Mouse (Mus musculus): ENCODE measurements around the gene Ess2. TPM values are rescaled to one million over a fixed set of nuclear protein-coding genes. Genes with fewer than 3 reads are reported as not detected.

Ess2 gene
- polyA plus RNA-seq, 1 experiment from 2014 or later = 39.9 TPM

- Histone ChIP-seq H3K27ac (no peak within 1 kb of the TSS), H3K27me3 (ENCODE audit: insufficient read depth, poor library complexity, severe bottlenecking) (peaks cover 3% of the 10 kb centered on the region; the same call in 1 of the 2 replicates), H3K36me3 (peaks cover 54% of the 10 kb centered on the region), H3K4me3 (no peak within 1 kb of the TSS), H3K9me3 (no peaks in the 10 kb centered on the region), H3K4me1 (no peaks in the 10 kb centered on the region)
- WGBS = 88% methylated on average over 14 of the region's 14 CpGs
- DNase-seq (ENCODE audit: low spot score) = no peak
Observed at GRCm38 (mm10) chr16:17898462-17898861, 12.7 kb downstream of the Ess2 start, which contains the start of the genes Dgcr2 and Tssk2. TSS of gene Dgcr2 (minus strand) at chr16:17898562. TSS of gene Tssk2 (plus strand) at chr16:17898637.

- Histone ChIP-seq H3K4me3 (no peak overlapping the region), H3K9me3 (no peaks in the 10 kb centered on the region), H3K36me3 (peaks cover 30% of the 10 kb centered on the region), H3K27me3 (ENCODE audit: insufficient read depth, poor library complexity, severe bottlenecking) (peaks cover 3% of the 10 kb centered on the region; the same call in 1 of the 2 replicates), H3K4me1 (peaks cover 9% of the 10 kb centered on the region), H3K27ac (no peak overlapping the region)
- DNase-seq (ENCODE audit: low spot score) = no peak
Observed at GRCm38 (mm10) chr16:17896091-17896490, 15.1 kb downstream of the Ess2 start.

GRCm38 (mm10) chr16:17893923-17894322 is 17.2 kb downstream of the Ess2 start, which contains the start of gene Tssk1:
TSS of gene Tssk1 (plus strand) at chr16:17894223.
- no peak for DNase-seq (ENCODE audit: low spot score)
- 76% methylated on average over 2 of the region's 2 CpGs for WGBS
- H3K9me3 ChIP-seq = no peaks in the 10 kb centered on the region
- peaks cover 11% of the 10 kb centered on the region for H3K36me3 ChIP-seq
- peaks cover 25% of the 10 kb centered on the region for H3K4me1 ChIP-seq
- H3K27me3 ChIP-seq (ENCODE audit: insufficient read depth, poor library complexity, severe bottlenecking) = peaks cover 3% of the 10 kb centered on the region; the same call in 1 of the 2 replicates
- no peak within 1 kb of the TSS for H3K27ac ChIP-seq
- H3K4me3 ChIP-seq = no peak within 1 kb of the TSS

GRCm38 (mm10) chr16:17892606-17893005 is 18.5 kb downstream of the Ess2 start:
- H3K36me3 ChIP-seq = peaks cover 2% of the 10 kb centered on the region; the same call in 1 of the 2 replicates
- no peak overlapping the region for H3K27ac ChIP-seq
- no peaks in the 10 kb centered on the region for H3K9me3 ChIP-seq
- DNase-seq (ENCODE audit: low spot score) = no peak
- WGBS = 62% methylated on average over 3 of the region's 3 CpGs
- no peak overlapping the region for H3K4me3 ChIP-seq
- H3K27me3 ChIP-seq (ENCODE audit: insufficient read depth, poor library complexity, severe bottlenecking) = peaks cover 3% of the 10 kb centered on the region; the same call in 1 of the 2 replicates
- H3K4me1 ChIP-seq = peaks cover 25% of the 10 kb centered on the region

GRCm38 (mm10) chr16:17891567-17891959 is 19.6 kb downstream of the Ess2 start, which contains the start of gene Gm20518:
TSS of gene Gm20518 (minus strand) at chr16:17891671.
- peaks cover 2% of the 10 kb centered on the region; the same call in 1 of the 2 replicates for H3K36me3 ChIP-seq
- peak within 1 kb of the TSS; percentile 98 for H3K4me3 ChIP-seq
- H3K27ac ChIP-seq = peak within 1 kb of the TSS; percentile 99
- no peaks in the 10 kb centered on the region for H3K9me3 ChIP-seq
- H3K4me1 ChIP-seq = peaks cover 25% of the 10 kb centered on the region
- under 1% methylated on average over 38 of the region's 38 CpGs for WGBS
- peak; percentile 100 for DNase-seq (ENCODE audit: low spot score)
- peaks cover 3% of the 10 kb centered on the region; the same call in 1 of the 2 replicates for H3K27me3 ChIP-seq (ENCODE audit: insufficient read depth, poor library complexity, severe bottlenecking)

- Histone ChIP-seq H3K27ac (peak overlapping the region; percentile 99), H3K4me3 (peak overlapping the region; percentile 98), H3K36me3 (peaks cover 3% of the 10 kb centered on the region; the same call in 1 of the 2 replicates), H3K9me3 (no peaks in the 10 kb centered on the region), H3K4me1 (peaks cover 25% of the 10 kb centered on the region), H3K27me3 (ENCODE audit: insufficient read depth, poor library complexity, severe bottlenecking) (peaks cover 3% of the 10 kb centered on the region; the same call in 1 of the 2 replicates)
- under 1% methylated on average over 44 of the region's 44 CpGs for WGBS
- peak; percentile 84 for DNase-seq (ENCODE audit: low spot score)
Observed at GRCm38 (mm10) chr16:17890917-17891566, 20.1 kb downstream of the Ess2 start.

GRCm38 (mm10) chr16:17890342-17890727 is 20.8 kb downstream of the Ess2 start:
- Histone ChIP-seq H3K4me1 (peaks cover 25% of the 10 kb centered on the region), H3K36me3 (peaks cover 5% of the 10 kb centered on the region; the same call in 1 of the 2 replicates), H3K9me3 (no peaks in the 10 kb centered on the region), H3K4me3 (peak overlapping the region; percentile 98), H3K27me3 (ENCODE audit: insufficient read depth, poor library complexity, severe bottlenecking) (peaks cover 3% of the 10 kb centered on the region; the same call in 1 of the 2 replicates), H3K27ac (peak overlapping the region; percentile 99)
- no peak for DNase-seq (ENCODE audit: low spot score)
- WGBS = 60% methylated on average over 2 of the region's 2 CpGs

- Histone ChIP-seq H3K4me3 (peak overlapping the region; percentile 98), H3K27ac (no peak overlapping the region), H3K36me3 (peaks cover 9% of the 10 kb centered on the region; the same call in 1 of the 2 replicates), H3K4me1 (peaks cover 25% of the 10 kb centered on the region), H3K27me3 (ENCODE audit: insufficient read depth, poor library complexity, severe bottlenecking) (peaks cover 3% of the 10 kb centered on the region; the same call in 1 of the 2 replicates), H3K9me3 (no peaks in the 10 kb centered on the region)
- no peak for DNase-seq (ENCODE audit: low spot score)
- 86% methylated on average over 6 of the region's 6 CpGs for WGBS
Observed at GRCm38 (mm10) chr16:17889689-17890341, 21.3 kb downstream of the Ess2 start.

GRCm38 (mm10) chr16:17884116-17884515 is 27.0 kb downstream of the Ess2 start:
- no peak overlapping the region for H3K27ac ChIP-seq
- no peaks in the 10 kb centered on the region for H3K27me3 ChIP-seq (ENCODE audit: insufficient read depth, poor library complexity, severe bottlenecking)
- WGBS = 55% methylated on average over 6 of the region's 6 CpGs
- H3K4me3 ChIP-seq = no peak overlapping the region
- H3K9me3 ChIP-seq = no peaks in the 10 kb centered on the region
- DNase-seq (ENCODE audit: low spot score) = no peak
- H3K4me1 ChIP-seq = peaks cover 22% of the 10 kb centered on the region
- peaks cover 24% of the 10 kb centered on the region; the same call in 1 of the 2 replicates for H3K36me3 ChIP-seq

DNA sequence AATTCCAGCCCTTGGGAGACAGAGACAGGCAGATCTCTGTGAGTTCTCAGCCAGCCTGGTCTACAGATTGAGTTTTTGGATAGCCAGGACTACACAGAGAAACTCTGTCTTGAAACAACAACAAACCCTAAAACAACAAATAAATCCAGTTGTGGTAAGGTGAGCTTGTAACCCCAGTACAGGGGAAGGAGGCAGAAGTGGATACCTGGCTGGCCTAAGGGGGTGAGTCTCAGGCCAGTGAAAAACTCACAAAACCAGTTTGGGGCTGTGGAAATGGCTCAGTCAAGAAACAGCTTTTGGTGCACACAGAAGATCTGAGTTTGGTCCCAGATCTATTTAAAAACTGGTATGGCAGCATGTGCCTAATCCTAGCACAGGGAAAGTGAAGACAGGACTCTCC is 29.0 kb downstream of the Ess2 start:
- Histone ChIP-seq H3K36me3 (peaks cover 38% of the 10 kb centered on the region; the same call in 1 of the 2 replicates), H3K4me3 (no peak overlapping the region), H3K27me3 (ENCODE audit: insufficient read depth, poor library complexity, severe bottlenecking) (no peaks in the 10 kb centered on the region), H3K4me1 (peaks cover 22% of the 10 kb centered on the region), H3K27ac (no peak overlapping the region), H3K9me3 (no peaks in the 10 kb centered on the region)
- DNase-seq (ENCODE audit: low spot score) = no peak

DNA sequence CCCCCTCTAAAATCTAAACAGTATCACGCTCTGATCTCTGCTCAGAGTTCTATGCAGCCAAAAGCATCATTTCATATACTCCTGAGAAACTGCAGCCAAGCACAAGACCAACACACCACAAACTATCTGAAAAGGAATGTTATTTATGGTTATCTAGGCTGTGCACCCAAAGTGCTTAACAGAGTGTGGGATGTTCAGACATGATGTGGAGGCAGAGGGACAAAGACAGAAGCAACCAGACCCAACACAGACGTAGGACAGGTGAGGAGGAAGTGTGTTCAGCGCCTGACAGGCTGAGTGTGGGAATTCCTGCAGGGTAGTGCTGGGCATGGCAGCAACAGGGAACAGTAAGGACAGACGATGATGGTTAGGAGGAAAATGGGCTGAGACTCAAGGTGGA is 31.6 kb downstream of the Ess2 start:
- 88% methylated on average over 4 of the region's 4 CpGs for WGBS
- Histone ChIP-seq H3K4me3 (no peak overlapping the region), H3K27ac (no peak overlapping the region), H3K36me3 (peaks cover 33% of the 10 kb centered on the region; the same call in 1 of the 2 replicates), H3K27me3 (ENCODE audit: insufficient read depth, poor library complexity, severe bottlenecking) (no peaks in the 10 kb centered on the region), H3K4me1 (peaks cover 31% of the 10 kb centered on the region), H3K9me3 (no peaks in the 10 kb centered on the region)
- no peak for DNase-seq (ENCODE audit: low spot score)

DNA sequence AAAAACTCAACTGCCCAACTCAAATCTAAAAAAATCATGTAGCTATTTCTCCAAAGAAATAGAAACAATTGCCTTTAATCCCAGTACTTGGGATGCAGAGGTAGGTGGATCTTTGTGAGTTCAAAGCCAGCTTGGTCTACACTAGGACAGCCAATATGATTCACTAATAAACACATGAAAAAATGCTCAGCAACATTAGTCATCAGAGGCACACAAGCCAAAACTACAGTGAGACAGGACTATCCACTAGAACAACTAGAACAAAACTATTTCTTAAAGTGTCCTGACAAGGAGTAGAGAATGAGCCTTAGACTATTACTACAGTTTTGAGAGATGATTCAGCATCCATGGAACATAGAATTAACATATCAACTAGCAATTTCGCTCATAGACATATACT is 35.1 kb downstream of the Ess2 start:
- Histone ChIP-seq H3K4me1 (peaks cover 42% of the 10 kb centered on the region), H3K9me3 (no peaks in the 10 kb centered on the region), H3K27ac (no peak overlapping the region), H3K36me3 (peaks cover 34% of the 10 kb centered on the region), H3K4me3 (no peak overlapping the region), H3K27me3 (ENCODE audit: insufficient read depth, poor library complexity, severe bottlenecking) (no peaks in the 10 kb centered on the region)
- no peak for DNase-seq (ENCODE audit: low spot score)
- 90% methylated on average over 1 of the region's 1 CpGs for WGBS

DNA sequence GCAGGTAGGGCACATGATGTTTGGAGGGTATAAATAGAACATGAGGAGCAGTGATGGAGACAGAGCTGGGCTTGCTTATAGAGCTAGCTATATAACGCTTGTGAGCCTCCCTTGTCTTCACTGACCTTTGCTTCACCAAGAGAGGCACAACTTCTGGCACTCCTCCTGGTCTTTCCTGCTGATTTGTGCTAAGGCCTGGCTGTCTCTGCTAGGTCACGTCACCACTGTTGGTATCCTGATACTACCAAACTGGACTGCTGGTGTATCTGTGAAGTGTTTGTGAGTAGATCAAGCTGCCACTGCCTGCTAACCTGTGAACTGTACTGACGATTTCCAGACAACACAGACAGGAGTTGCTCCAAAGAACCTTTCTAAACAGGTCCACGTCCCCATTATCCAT is 36.0 kb downstream of the Ess2 start:
- H3K36me3 ChIP-seq = peaks cover 39% of the 10 kb centered on the region
- H3K27me3 ChIP-seq (ENCODE audit: insufficient read depth, poor library complexity, severe bottlenecking) = no peaks in the 10 kb centered on the region
- H3K4me3 ChIP-seq = no peak overlapping the region
- 35% methylated on average over 4 of the region's 4 CpGs for WGBS
- no peaks in the 10 kb centered on the region for H3K9me3 ChIP-seq
- DNase-seq (ENCODE audit: low spot score) = no peak
- 0 out of 2 replicates have a peak overlapping the region, but pooled peaks have one; percentile 23 for H3K27ac ChIP-seq
- peaks cover 47% of the 10 kb centered on the region for H3K4me1 ChIP-seq

Measured in heart, embryonic 10.5 days (tissue).